Mouse (Mus musculus): ENCODE results near the gene Hist2h2ab.

DNA sequence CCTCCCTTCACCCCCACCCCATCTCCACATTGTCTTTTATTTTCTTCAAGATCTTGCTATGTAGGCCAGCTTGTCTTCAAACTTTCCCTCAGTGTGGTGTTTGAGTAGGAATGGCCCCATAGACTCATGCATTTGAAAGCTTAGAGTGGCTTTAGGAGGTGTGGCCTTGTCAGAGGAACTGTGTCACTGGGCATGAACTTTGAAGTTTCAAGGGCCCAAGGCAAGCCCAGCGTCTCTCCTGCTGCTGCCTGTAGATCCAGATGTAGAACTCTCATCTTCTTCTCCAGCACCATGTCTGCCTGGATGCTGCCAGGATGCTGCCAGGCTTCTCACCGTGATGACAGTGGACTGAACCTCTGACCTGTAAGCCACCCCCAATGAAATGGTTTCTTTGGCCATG, 9.2 kb downstream of the Hist2h2ab start:
- no peak for TF ChIP-seq CTCF (conservative IDR thresholded peaks at IDR 0.05; ENCODE audit: low read length)
- TF ChIP-seq NANOG (IDR thresholded peaks at IDR 0.05; ENCODE audit: borderline replicate concordance, low read length) = no peak
- no peak for TF ChIP-seq POU5F1 (IDR thresholded peaks at IDR 0.05; ENCODE audit: borderline replicate concordance, low read length)
